In genomic region chr5:31595868-31596267, GRCm38 (mm10) we compare ENCODE assay signal across 13 mouse cellular contexts. TPM values are rescaled to one million over a fixed set of nuclear protein-coding genes. Genes with fewer than 3 reads are reported as not detected.
A peak's percentile ranks its signal among the peaks of the same experiment; 100 is the strongest.
DNase-seq lines count a peak whose midpoint lies in the region; ATAC-seq and TF ChIP-seq lines count a peak whose summit lies in the region.
"Had no signal": no experiment of that assay in that cellular context is flagged by ENCODE, and none has a peak within 500 bp of the region (broad histone marks: within the 10 kb centered on the region; RNA-seq: fewer than 3 reads in every experiment).

No protein-coding gene starts in this region.

- H3K4me2 ChIP-seq in forebrain, embryonic 12.5 days: peak overlapping the region; percentile 55; the same call in 1 of the 2 replicates
- H3K4me2 ChIP-seq in forebrain, postnatal 0 days (ENCODE audit: low read depth): no peak overlapping the region
- peak overlapping the region; percentile 66 for H3K4me2 ChIP-seq in hindbrain, embryonic 15.5 days
- no peak overlapping the region for H3K4me2 ChIP-seq in hindbrain, embryonic 14.5 days (replicated peaks)

- TF ChIP-seq CTCF in forebrain, postnatal 0 days (IDR thresholded peaks at IDR 0.05; ENCODE audit: low read depth): no peak

- peaks cover 6% of the 10 kb centered on the region; the same call in 1 of the 2 replicates for H3K27me3 ChIP-seq in forebrain, embryonic 12.5 days
- H3K27me3 ChIP-seq in forebrain, postnatal 0 days (ENCODE audit: insufficient read depth, low read length): no peaks in the 10 kb centered on the region
- H3K27me3 ChIP-seq in hindbrain, embryonic 15.5 days: no peaks in the 10 kb centered on the region; the same call in 1 of the 2 replicates
- 0 out of 2 replicates have a peak, but pooled peaks cover 4% of the 10 kb centered on the region for H3K27me3 ChIP-seq in hindbrain, embryonic 14.5 days (ENCODE audit: control insufficient read depth, insufficient read depth, low read length)
- H3K27me3 ChIP-seq: embryonic facial prominence, embryonic 13.5 days; forebrain, embryonic 15.5 days; Patski had no signal

- H3K27ac ChIP-seq in forebrain, embryonic 12.5 days: no peak overlapping the region
- no peak overlapping the region for H3K27ac ChIP-seq in forebrain, postnatal 0 days (ENCODE audit: low read depth, low read length)
- H3K27ac ChIP-seq in hindbrain, embryonic 15.5 days (replicated peaks): no peak overlapping the region
- no peak overlapping the region for H3K27ac ChIP-seq in hindbrain, embryonic 14.5 days
- H3K27ac ChIP-seq in brown adipose tissue, adult 24 weeks (replicated peaks; ENCODE audit: low read depth, low read length): peak overlapping the region; percentile 76
- H3K27ac ChIP-seq: embryonic facial prominence, embryonic 13.5 days; forebrain, embryonic 15.5 days; liver, embryonic 14.5 days had no signal

- no peaks in the 10 kb centered on the region for H3K36me3 ChIP-seq in forebrain, embryonic 12.5 days (replicated peaks)
- H3K36me3 ChIP-seq in forebrain, postnatal 0 days (ENCODE audit: insufficient read depth): no peaks in the 10 kb centered on the region
- H3K36me3 ChIP-seq in hindbrain, embryonic 15.5 days: no peaks in the 10 kb centered on the region
- no peaks in the 10 kb centered on the region for H3K36me3 ChIP-seq in hindbrain, embryonic 14.5 days (replicated peaks; ENCODE audit: control insufficient read depth, insufficient read depth)
- H3K36me3 ChIP-seq: embryonic facial prominence, embryonic 13.5 days; forebrain, embryonic 15.5 days had no signal

- no peak overlapping the region for H3K4me3 ChIP-seq in forebrain, embryonic 12.5 days (replicated peaks)
- H3K4me3 ChIP-seq in forebrain, postnatal 0 days (ENCODE audit: low read depth, low read length): no peak overlapping the region
- no peak overlapping the region for H3K4me3 ChIP-seq in hindbrain, embryonic 15.5 days
- no peak overlapping the region for H3K4me3 ChIP-seq in hindbrain, embryonic 14.5 days (replicated peaks; ENCODE audit: low read length)
- H3K4me3 ChIP-seq in brown adipose tissue, adult 24 weeks (ENCODE audit: insufficient read depth, low read depth, low read length): no peak overlapping the region

- no peaks in the 10 kb centered on the region for H3K9me3 ChIP-seq in forebrain, embryonic 12.5 days
- no peaks in the 10 kb centered on the region for H3K9me3 ChIP-seq in forebrain, postnatal 0 days (ENCODE audit: low read length)
- no peaks in the 10 kb centered on the region for H3K9me3 ChIP-seq in hindbrain, embryonic 15.5 days
- no peaks in the 10 kb centered on the region for H3K9me3 ChIP-seq in hindbrain, embryonic 14.5 days (ENCODE audit: control insufficient read depth, low read length)
- H3K9me3 ChIP-seq: embryonic facial prominence, embryonic 13.5 days; forebrain, embryonic 15.5 days had no signal

- WGBS in forebrain, embryonic 12.5 days: 54% methylated on average over 4 of the region's 4 CpGs
- WGBS in forebrain, postnatal 0 days: 58% methylated on average over 4 of the region's 4 CpGs
- 56% methylated on average over 4 of the region's 4 CpGs for WGBS in hindbrain, embryonic 15.5 days
- WGBS in hindbrain, embryonic 14.5 days: 59% methylated on average over 4 of the region's 4 CpGs

- no peak for ATAC-seq in forebrain, embryonic 12.5 days (ENCODE audit: low FRiP score)
- ATAC-seq in forebrain, postnatal 0 days: no peak
- ATAC-seq in hindbrain, embryonic 15.5 days (ENCODE audit: low FRiP score, low read depth): no peak
- no peak for ATAC-seq in hindbrain, embryonic 14.5 days (ENCODE audit: low FRiP score)
- ATAC-seq: forebrain, embryonic 15.5 days; Patski had no signal

- peaks cover 8% of the 10 kb centered on the region; the same call in 1 of the 2 replicates for H3K4me1 ChIP-seq in forebrain, embryonic 12.5 days
- H3K4me1 ChIP-seq in forebrain, postnatal 0 days (ENCODE audit: insufficient read depth): peaks cover 8% of the 10 kb centered on the region; the same call in 1 of the 2 replicates
- peaks cover 9% of the 10 kb centered on the region for H3K4me1 ChIP-seq in hindbrain, embryonic 15.5 days (replicated peaks)
- H3K4me1 ChIP-seq in hindbrain, embryonic 14.5 days (replicated peaks; ENCODE audit: control insufficient read depth, insufficient read depth, low read length): peaks cover 6% of the 10 kb centered on the region; the same call in 1 of the 2 replicates
- peaks cover 4% of the 10 kb centered on the region for H3K4me1 ChIP-seq in brown adipose tissue, adult 24 weeks (ENCODE audit: control insufficient read depth, insufficient read depth, insufficient read length, low read length)

- no peak for DNase-seq in forebrain, postnatal 0 days
- no peak for DNase-seq in hindbrain, embryonic 14.5 days (ENCODE audit: low spot score)
- peak; percentile 33 for DNase-seq in A20 (ENCODE audit: low read depth, low spot score)
- no peak for DNase-seq in gastrocnemius, postnatal 4 days (ENCODE audit: low spot score in 2 of 2)
- DNase-seq in thymus, postnatal 36 days: no peak
- DNase-seq: right cerebral cortex, postnatal 14 days had no signal

- H3K9ac ChIP-seq in forebrain, embryonic 12.5 days: no peak overlapping the region
- no peak overlapping the region for H3K9ac ChIP-seq in forebrain, postnatal 0 days
- H3K9ac ChIP-seq in hindbrain, embryonic 15.5 days: no peak overlapping the region
- H3K9ac ChIP-seq in hindbrain, embryonic 14.5 days: no peak overlapping the region
- H3K9ac ChIP-seq: liver, embryonic 14.5 days had no signal

RNA-seq across cellular contexts. Expression of gene Mrpl33, which starts 0.9 kb away (rescaled TPM):
- polyA plus RNA-seq in forebrain, embryonic 12.5 days (2016; fragmentation: Nextera tagmentation; extraction: Ambion mirVana): 217 and 231 TPM in 2 replicates
- total RNA-seq in forebrain, postnatal 0 days (2014; rRNA removed): 166 and 203 TPM in 2 replicates
- 295 and 354 TPM in 2 replicates for polyA plus RNA-seq in forebrain, postnatal 0 days (2015; fragmentation: Nextera tagmentation; extraction: Ambion mirVana)
- 213 and 230 TPM in 2 replicates for polyA plus RNA-seq in hindbrain, embryonic 15.5 days (2015; fragmentation: Nextera tagmentation; extraction: Ambion mirVana)
- polyA plus RNA-seq in hindbrain, embryonic 14.5 days (2014; fragmentation: Nextera tagmentation; extraction: Ambion mirVana): 182 and 214 TPM in 2 replicates
- polyA plus RNA-seq in brown adipose tissue, adult 24 weeks (2012; ENCODE audit: insufficient read depth, insufficient read length, missing spikeins): 464 and 474 TPM in 2 replicates
- 100 to 1,000 TPM; 229 to 230 TPM for total RNA-seq in gastrocnemius, postnatal 4 days (2021)

Comparison
In these comparisons a context has a peak if more than half of its experiments do, and no peak if none do; other contexts are left out.
1. H3K4me2 ChIP-seq: peak in forebrain, embryonic 12.5 days (single experiment) and hindbrain, embryonic 15.5 days (single experiment); none in forebrain, postnatal 0 days (single experiment) and hindbrain, embryonic 14.5 days (single experiment).